Mouse (Mus musculus): ENCODE measurements around the gene Rnf220. TPM values are rescaled to one million over a fixed set of nuclear protein-coding genes. Genes with fewer than 3 reads are reported as not detected.
A peak's percentile ranks its signal among the peaks of the same experiment; 100 is the strongest.

Gene Rnf220
- polyA plus RNA-seq, 1 experiment from 2014 or later: 116 TPM

- 7% methylated on average over 30 of the region's 30 CpGs for WGBS
- no peak for ATAC-seq (ENCODE audit: low FRiP score)
- H3K4me2 ChIP-seq: peak overlapping the region; percentile 77
- H3K36me3 ChIP-seq (replicated peaks): no peaks in the 10 kb centered on the region
- H3K27me3 ChIP-seq: peaks cover 86% of the 10 kb centered on the region
- H3K27ac ChIP-seq: no peak overlapping the region
- H3K4me1 ChIP-seq: peaks cover 22% of the 10 kb centered on the region
- peak overlapping the region; percentile 43 for H3K4me3 ChIP-seq (replicated peaks)
- H3K9ac ChIP-seq: peak overlapping the region; percentile 56
- no peaks in the 10 kb centered on the region for H3K9me3 ChIP-seq
These were observed 193.1 kb downstream of the Rnf220 start for GRCm38 (mm10) chr4:117303581-117304238.

DNA sequence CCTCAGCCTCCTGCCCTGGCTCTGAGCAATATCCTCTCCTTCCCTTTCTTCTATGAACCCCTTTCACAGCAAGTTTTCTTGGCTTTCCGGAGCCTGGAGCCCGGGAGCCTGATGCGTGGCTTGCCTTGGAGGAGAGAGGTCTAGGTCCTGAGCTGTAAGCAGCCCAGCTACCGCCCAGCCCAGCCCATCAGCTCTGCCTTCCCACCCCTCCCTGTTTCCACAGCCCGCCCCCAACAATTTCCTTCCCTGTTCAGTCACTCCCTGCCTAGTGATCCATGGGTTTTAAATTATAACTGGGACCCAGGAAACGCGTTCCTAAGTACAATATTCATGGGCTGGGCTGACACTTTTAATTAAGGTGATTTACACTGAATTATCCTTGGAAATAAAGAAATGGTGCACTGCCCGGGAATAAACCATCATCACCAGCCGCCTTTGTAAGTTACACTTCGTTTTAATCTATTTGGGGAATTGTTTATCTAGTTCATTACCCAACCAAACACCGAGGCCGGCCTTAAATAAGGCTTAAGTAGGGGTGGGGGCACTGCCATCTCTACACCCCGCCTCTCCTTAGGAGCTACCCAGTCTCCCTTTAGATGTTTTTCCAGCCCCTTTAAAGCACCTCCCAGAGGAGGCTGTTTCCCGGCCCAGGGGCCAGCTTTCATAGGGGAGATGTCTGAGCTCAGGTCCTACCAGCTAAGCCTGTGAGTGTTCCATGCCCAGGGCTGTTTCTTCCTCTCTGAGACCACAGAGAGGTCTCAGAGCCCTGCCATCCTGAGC lies 194.6 kb downstream of the Rnf220 start:
- no peaks in the 10 kb centered on the region for H3K36me3 ChIP-seq (replicated peaks)
- no peak for ATAC-seq (ENCODE audit: low FRiP score)
- H3K27me3 ChIP-seq: peaks cover 80% of the 10 kb centered on the region
- H3K4me2 ChIP-seq: no peak overlapping the region
- no peak overlapping the region for H3K27ac ChIP-seq
- H3K4me3 ChIP-seq (replicated peaks): no peak overlapping the region
- H3K9me3 ChIP-seq: no peaks in the 10 kb centered on the region
- H3K9ac ChIP-seq: no peak overlapping the region
- WGBS: 39% methylated on average over 14 of the region's 14 CpGs
- peaks cover 22% of the 10 kb centered on the region for H3K4me1 ChIP-seq

DNA sequence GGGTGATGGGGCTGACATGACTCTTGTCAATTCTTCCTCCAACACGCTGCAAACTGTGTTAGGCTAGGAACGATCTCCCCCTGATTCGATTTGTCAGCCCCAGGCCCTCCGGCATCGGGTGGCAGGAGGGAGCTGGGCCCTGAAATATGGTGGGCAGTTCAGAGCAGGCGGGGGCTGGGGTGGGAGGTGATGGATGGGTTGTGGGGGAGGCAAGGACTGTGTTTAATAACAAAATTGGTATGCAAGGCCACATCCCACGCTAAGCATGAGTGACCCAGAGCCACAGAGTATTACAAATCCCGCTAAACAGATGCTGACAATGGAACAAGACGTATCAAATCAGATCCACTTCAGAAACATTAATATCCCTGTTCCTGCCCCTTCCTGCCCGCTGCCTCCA lies 196.9 kb downstream of the Rnf220 start:
- Histone ChIP-seq H3K36me3 (replicated peaks) (no peaks in the 10 kb centered on the region), H3K4me1 (peaks cover 25% of the 10 kb centered on the region), H3K4me2 (no peak overlapping the region), H3K9me3 (no peaks in the 10 kb centered on the region), H3K27me3 (peaks cover 57% of the 10 kb centered on the region), H3K9ac (no peak overlapping the region), H3K27ac (no peak overlapping the region), H3K4me3 (replicated peaks) (no peak overlapping the region)
- 78% methylated on average over 10 of the region's 10 CpGs for WGBS
- no peak for ATAC-seq (ENCODE audit: low FRiP score)

DNA sequence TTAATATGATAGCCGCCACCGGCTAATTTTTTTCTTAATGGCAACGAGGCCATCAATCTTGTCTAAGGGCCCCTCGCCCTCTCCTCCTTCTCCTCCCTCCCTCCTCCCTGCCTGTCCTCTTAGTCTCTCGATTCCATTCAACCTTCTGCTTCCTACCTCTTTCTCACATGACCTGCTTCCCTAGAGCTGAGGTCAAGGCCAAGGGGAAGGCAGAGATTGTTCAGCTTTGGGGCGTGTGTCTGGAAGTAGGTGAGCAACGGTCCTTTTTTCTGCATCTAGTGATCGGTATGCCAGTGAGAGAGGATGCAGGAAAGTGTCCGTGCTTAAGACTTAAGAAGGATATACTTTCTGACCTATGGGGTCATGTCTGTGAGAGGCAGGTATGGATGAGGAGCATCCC lies 199.0 kb downstream of the Rnf220 start:
- ATAC-seq (ENCODE audit: low FRiP score): no peak
- H3K27ac ChIP-seq: no peak overlapping the region
- peaks cover 11% of the 10 kb centered on the region for H3K4me1 ChIP-seq
- H3K9ac ChIP-seq: no peak overlapping the region
- no peaks in the 10 kb centered on the region for H3K36me3 ChIP-seq (replicated peaks)
- no peak overlapping the region for H3K4me3 ChIP-seq (replicated peaks)
- H3K27me3 ChIP-seq: peaks cover 36% of the 10 kb centered on the region
- H3K4me2 ChIP-seq: no peak overlapping the region
- WGBS: 84% methylated on average over 9 of the region's 9 CpGs
- no peaks in the 10 kb centered on the region for H3K9me3 ChIP-seq

- Histone ChIP-seq H3K9me3 (no peaks in the 10 kb centered on the region), H3K36me3 (replicated peaks) (no peaks in the 10 kb centered on the region), H3K4me2 (no peak overlapping the region), H3K9ac (no peak overlapping the region), H3K4me3 (replicated peaks) (no peak overlapping the region), H3K27ac (no peak overlapping the region), H3K27me3 (peaks cover 28% of the 10 kb centered on the region), H3K4me1 (peaks cover 6% of the 10 kb centered on the region; the same call in 1 of the 2 replicates)
- 87% methylated on average over 19 of the region's 19 CpGs for WGBS
- no peak for ATAC-seq (ENCODE audit: low FRiP score)
These were observed 199.8 kb downstream of the Rnf220 start for GRCm38 (mm10) chr4:117296849-117297593.

DNA sequence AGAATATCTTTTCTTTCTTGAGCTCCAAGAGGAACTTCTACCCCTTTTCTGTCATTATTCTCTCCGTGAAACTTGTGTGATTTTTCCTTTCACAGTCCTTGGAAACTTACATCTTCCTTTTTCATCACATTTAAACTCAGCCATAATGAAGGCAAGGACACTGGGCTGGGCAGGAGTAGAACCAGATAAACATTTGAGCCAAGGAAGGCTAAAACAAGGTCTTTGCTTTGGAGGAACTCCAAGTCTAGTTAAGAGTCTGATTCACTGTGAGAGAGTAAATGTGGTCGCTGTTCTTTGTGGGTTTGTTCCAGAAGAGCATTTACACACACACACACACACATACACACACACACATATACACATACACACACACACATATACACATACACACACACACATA lies 205.2 kb downstream of the Rnf220 start:
- Histone ChIP-seq H3K36me3 (replicated peaks) (peaks cover 7% of the 10 kb centered on the region), H3K27me3 (peaks cover 5% of the 10 kb centered on the region; the same call in 1 of the 2 replicates), H3K4me1 (peaks cover 27% of the 10 kb centered on the region), H3K4me3 (replicated peaks) (no peak overlapping the region), H3K9me3 (no peaks in the 10 kb centered on the region), H3K27ac (no peak overlapping the region), H3K4me2 (no peak overlapping the region), H3K9ac (no peak overlapping the region)
- no peak for ATAC-seq (ENCODE audit: low FRiP score)
- WGBS: 88% methylated on average over 2 of the region's 2 CpGs

GRCm38 (mm10) chr4:117288927-117289801 lies 207.7 kb downstream of the Rnf220 start:
- peak; percentile 92 for ATAC-seq (ENCODE audit: low FRiP score)
- peak overlapping the region; percentile 76 for H3K4me2 ChIP-seq
- H3K4me3 ChIP-seq (replicated peaks): peak overlapping the region; percentile 78
- H3K36me3 ChIP-seq (replicated peaks): peaks cover 32% of the 10 kb centered on the region
- peak overlapping the region; percentile 74 for H3K9ac ChIP-seq
- H3K9me3 ChIP-seq: no peaks in the 10 kb centered on the region
- WGBS: 1% methylated on average over 76 of the region's 80 CpGs
- peaks cover 20% of the 10 kb centered on the region; the same call in 1 of the 2 replicates for H3K27me3 ChIP-seq
- peaks cover 52% of the 10 kb centered on the region for H3K4me1 ChIP-seq
- peak overlapping the region; percentile 97 for H3K27ac ChIP-seq

DNA sequence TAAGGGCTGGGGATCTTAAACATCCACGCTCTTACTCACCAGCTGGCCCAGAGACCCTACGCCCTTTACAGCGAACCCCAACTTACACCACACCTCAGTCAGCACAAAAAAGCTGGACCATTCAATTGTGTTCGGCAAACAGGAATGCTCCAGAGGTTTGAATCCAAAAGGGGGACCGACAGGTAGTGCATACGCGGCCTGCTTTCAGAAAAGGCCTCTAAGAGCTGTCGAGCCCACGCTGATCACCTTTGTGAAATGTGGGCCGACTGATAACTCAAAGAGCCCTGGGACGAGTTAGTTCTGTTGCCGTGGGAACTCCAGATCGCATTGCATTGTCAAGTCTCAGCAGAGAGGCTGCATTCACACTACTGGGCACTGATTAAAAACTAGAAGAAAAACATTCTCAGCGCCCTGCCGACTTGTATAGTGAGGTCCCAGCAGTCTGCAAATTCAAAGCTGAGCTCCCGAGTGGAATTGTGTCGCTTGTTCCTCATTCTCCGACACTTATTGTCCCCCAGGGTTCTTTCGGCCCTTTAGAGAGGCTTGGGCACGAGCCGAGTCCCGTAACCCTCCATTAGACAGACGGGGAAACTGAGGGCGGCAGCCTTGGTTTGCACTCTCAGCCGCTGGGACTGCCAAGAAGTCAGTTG lies 208.4 kb downstream of the Rnf220 start:
- H3K4me2 ChIP-seq: peak overlapping the region; percentile 76
- H3K4me3 ChIP-seq (replicated peaks): peak overlapping the region; percentile 78
- peak overlapping the region; percentile 74 for H3K9ac ChIP-seq
- no peaks in the 10 kb centered on the region for H3K9me3 ChIP-seq
- 18% methylated on average over 25 of the region's 25 CpGs for WGBS
- H3K27ac ChIP-seq: peak overlapping the region; percentile 97
- H3K36me3 ChIP-seq (replicated peaks): peaks cover 37% of the 10 kb centered on the region
- H3K27me3 ChIP-seq: peaks cover 20% of the 10 kb centered on the region; the same call in 1 of the 2 replicates
- no peak for ATAC-seq (ENCODE audit: low FRiP score)
- peaks cover 60% of the 10 kb centered on the region for H3K4me1 ChIP-seq

DNA sequence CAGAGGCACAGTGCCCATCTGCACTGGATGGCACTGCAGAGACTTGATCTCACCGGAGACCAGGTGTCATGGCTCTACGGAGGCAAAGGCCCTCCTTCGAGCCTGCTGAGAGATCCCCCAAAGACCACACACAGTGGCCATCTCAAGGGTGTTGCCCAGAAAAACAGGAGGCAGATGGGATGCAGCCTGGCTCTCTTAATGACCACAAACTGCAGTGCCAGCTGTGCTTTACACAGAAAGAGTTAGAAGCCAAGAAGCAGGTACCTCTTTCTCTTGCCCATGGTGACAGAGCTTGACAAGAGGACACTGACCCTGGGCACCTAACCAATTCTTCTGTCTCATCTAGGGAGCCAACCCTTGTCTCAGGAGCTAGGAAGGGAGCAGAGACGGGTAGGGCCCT lies 212.5 kb downstream of the Rnf220 start:
- peaks cover 78% of the 10 kb centered on the region for H3K4me1 ChIP-seq
- H3K27ac ChIP-seq: peak overlapping the region; percentile 76
- no peak overlapping the region for H3K4me3 ChIP-seq (replicated peaks)
- no peak for ATAC-seq (ENCODE audit: low FRiP score)
- no peak overlapping the region for H3K4me2 ChIP-seq
- no peaks in the 10 kb centered on the region for H3K9me3 ChIP-seq
- peaks cover 20% of the 10 kb centered on the region; the same call in 1 of the 2 replicates for H3K27me3 ChIP-seq
- H3K9ac ChIP-seq: peak overlapping the region; percentile 5; the same call in 1 of the 2 replicates
- 56% methylated on average over 4 of the region's 4 CpGs for WGBS
- H3K36me3 ChIP-seq (replicated peaks): peaks cover 71% of the 10 kb centered on the region

- peak; percentile 65 for ATAC-seq (ENCODE audit: low FRiP score)
These were observed 213.3 kb downstream of the Rnf220 start for GRCm38 (mm10) chr4:117283271-117284191.

More at GRCm38 (mm10) chr4:117283271-117284191, 213.3 kb downstream of the Rnf220 start:
- Histone ChIP-seq H3K4me2 (peak overlapping the region; percentile 23), H3K36me3 (replicated peaks) (peaks cover 80% of the 10 kb centered on the region), H3K9ac (peak overlapping the region; percentile 36; the same call in 1 of the 2 replicates), H3K27me3 (peaks cover 20% of the 10 kb centered on the region; the same call in 1 of the 2 replicates), H3K9me3 (no peaks in the 10 kb centered on the region), H3K27ac (peak overlapping the region; percentile 76), H3K4me1 (peaks cover 82% of the 10 kb centered on the region), H3K4me3 (replicated peaks) (no peak overlapping the region)
- 10% methylated on average over 22 of the region's 22 CpGs for WGBS

Measured in forebrain, embryonic 12.5 days (tissue).